Mouse (Mus musculus): ENCODE results near the gene Tmem59.
A peak's percentile ranks its signal among the peaks of the same experiment; 100 is the strongest.

Gene Tmem59

GRCm38 (mm10) chr4:107243365-107244333, 65.5 kb downstream of the Tmem59 start:
- no peak for DNase-seq

- no peak for DNase-seq
Measured at GRCm38 (mm10) chr4:107245368-107245767, 67.2 kb downstream of the Tmem59 start.

GRCm38 (mm10) chr4:107246040-107246439, 67.8 kb downstream of the Tmem59 start:
- DNase-seq, result no peak

- DNase-seq, result no peak
Measured at GRCm38 (mm10) chr4:107247110-107247509, 68.9 kb downstream of the Tmem59 start.

GRCm38 (mm10) chr4:107248061-107248460, 69.9 kb downstream of the Tmem59 start:
- DNase-seq, result no peak

GRCm38 (mm10) chr4:107249471-107249870, 71.3 kb downstream of the Tmem59 start:
- DNase-seq, result no peak

- peak; percentile 44 to 52 for DNase-seq
Measured at GRCm38 (mm10) chr4:107250494-107250893, 72.3 kb downstream of the Tmem59 start.
